Mouse (Mus musculus) lung, embryonic 16.5 days (tissue): ENCODE data around the gene Lsm4. TPM values are rescaled to one million over a fixed set of nuclear protein-coding genes. Genes with fewer than 3 reads are reported as not detected.

Experiments used
- ATAC-seq: fragments of 200-750 bp; cut with Nextera tagmentation; 2 replicates; pipeline ENCODE4 v1.8.0; 2017; ENCODE audit warnings: low read depth, mild to moderate bottlenecking, moderate library complexity
- H3K27ac ChIP-seq: fragments of 300-500 bp; sonication (generic); 2 replicates; pipeline ENCODE4 v1.5.1; 2014; ENCODE audit warnings: mild to moderate bottlenecking, control low read depth, low read length
- H3K27me3 ChIP-seq: fragments of 300-500 bp; sonication (generic); 2 replicates; pipeline ENCODE4 v1.6.1; 2014; ENCODE audit warnings: low read depth, low read length, mixed read lengths; ENCODE audit not compliant: control insufficient read depth, insufficient read depth
- H3K36me3 ChIP-seq: fragments of 300-500 bp; sonication (generic); 2 replicates; pipeline ENCODE4 v1.6.1; 2014; ENCODE audit warnings: low read length; ENCODE audit not compliant: control insufficient read depth, insufficient read depth
- H3K4me1 ChIP-seq: fragments of 300-500 bp; sonication (generic); replicated peaks from 2 replicates; pipeline ENCODE4 v1.6.1; 2014; ENCODE audit warnings: low read length, mixed read lengths; ENCODE audit not compliant: control insufficient read depth, insufficient read depth
- H3K4me2 ChIP-seq: fragments of 300-500 bp; sonication (generic); 2 replicates; pipeline ENCODE4 v1.6.1; 2014; ENCODE audit warnings: low read depth, low read length, control low read depth
- H3K4me3 ChIP-seq: fragments of 300-500 bp; sonication (generic); 2 replicates; pipeline ENCODE4 v1.5.1; 2014; ENCODE audit warnings: mild to moderate bottlenecking, low read length, control low read depth
- H3K9ac ChIP-seq: fragments of 300-500 bp; sonication (generic); 2 replicates; pipeline ENCODE4 v1.6.1; 2014; ENCODE audit warnings: low read length, control low read depth
- H3K9me3 ChIP-seq: fragments of 300-500 bp; sonication (generic); 2 replicates; pipeline ENCODE4 v1.6.1; 2016; ENCODE audit warnings: low read length; ENCODE audit not compliant: control insufficient read depth
- WGBS: fragments of 180-500 bp; shearing (Covaris S2); extraction: QIAGEN DNeasy Blood & Tissue Kit; methylation state at CpG from one replicate; pipeline ENCODE4 v1.1.7; 2014; 5-methylcytosine and 5-hydroxymethylcytosine counted together
- polyA plus RNA-seq: library from polyadenylated mRNA; unstranded; fragments of >200 nt; fragmentation: Nextera tagmentation; extraction: Ambion mirVana; gene quantifications from 2 replicates; pipeline ENCODE4 v1.2.1, GENCODE M21; 2015

The Lsm4 gene
- polyA plus RNA-seq, 1 experiment from 2014 or later, result 214 TPM

GRCm38 (mm10) chr8:70634066-70634465, 39.0 kb upstream of the Lsm4 start:
- ATAC-seq, result no peak

DNA sequence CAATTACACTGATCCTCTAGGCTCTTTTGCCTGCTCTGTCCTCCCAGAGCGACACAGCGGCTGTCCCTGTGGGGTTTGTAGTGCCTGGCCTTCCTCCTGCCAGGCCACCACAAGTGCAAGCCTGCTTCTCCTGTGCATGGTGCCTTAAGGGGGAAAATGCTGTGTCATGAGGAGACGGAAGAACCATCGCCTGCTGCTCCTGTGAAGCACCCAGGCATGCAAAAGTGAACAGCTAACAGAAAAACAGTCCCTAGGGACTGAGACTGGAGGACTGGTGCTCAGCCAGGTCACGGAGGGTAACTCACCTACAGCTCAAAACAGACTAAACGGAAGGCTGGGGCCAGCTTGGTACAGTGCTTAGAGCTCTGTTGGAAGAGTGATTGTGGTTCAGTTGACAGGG, 37.5 kb upstream of the Lsm4 start:
- Histone ChIP-seq H3K4me2 (no peak overlapping the region), H3K9me3 (no peaks in the 10 kb centered on the region), H3K4me1 (peaks cover 17% of the 10 kb centered on the region), H3K4me3 (no peak overlapping the region), H3K36me3 (no peaks in the 10 kb centered on the region), H3K9ac (no peak overlapping the region), H3K27ac (no peak overlapping the region), H3K27me3 (no peaks in the 10 kb centered on the region)
- ATAC-seq, result no peak
- 77% methylated on average over 6 of the region's 6 CpGs for WGBS

More at GRCm38 (mm10) chr8:70634066-70634465, 39.0 kb upstream of the Lsm4 start:
- no peak overlapping the region for H3K4me3 ChIP-seq
- H3K4me2 ChIP-seq, result no peak overlapping the region
- no peak overlapping the region for H3K27ac ChIP-seq
- no peaks in the 10 kb centered on the region for H3K9me3 ChIP-seq
- H3K9ac ChIP-seq, result peak overlapping the region; percentile 39; the same call in 1 of the 2 replicates
- WGBS, result 29% methylated on average over 6 of the region's 6 CpGs
- H3K36me3 ChIP-seq, result no peaks in the 10 kb centered on the region
- H3K4me1 ChIP-seq, result peaks cover 23% of the 10 kb centered on the region
- no peaks in the 10 kb centered on the region for H3K27me3 ChIP-seq

DNA sequence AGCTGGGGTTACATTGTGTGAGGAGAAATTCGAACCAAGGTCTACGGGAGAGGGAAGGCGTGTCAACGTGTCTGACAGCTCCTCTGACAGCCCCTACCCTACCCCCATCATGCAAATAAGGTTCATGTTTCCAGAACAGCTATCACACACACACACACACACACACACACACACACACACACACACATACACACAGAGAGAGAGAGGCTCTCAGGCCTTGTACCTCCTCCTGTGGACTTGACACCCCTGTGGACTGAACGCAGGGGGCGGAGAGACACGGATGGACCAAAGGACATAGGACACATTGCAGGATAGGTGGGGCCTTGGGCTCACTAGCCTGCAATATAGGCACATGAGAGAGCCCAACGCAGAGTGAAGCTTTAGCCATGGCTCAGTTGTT, 36.2 kb upstream of the Lsm4 start:
- Histone ChIP-seq H3K36me3 (no peaks in the 10 kb centered on the region), H3K4me3 (no peak overlapping the region), H3K4me1 (peaks cover 7% of the 10 kb centered on the region), H3K9ac (no peak overlapping the region), H3K4me2 (no peak overlapping the region), H3K27me3 (no peaks in the 10 kb centered on the region), H3K9me3 (no peaks in the 10 kb centered on the region), H3K27ac (no peak overlapping the region)
- no peak for ATAC-seq
- 53% methylated on average over 8 of the region's 8 CpGs for WGBS

GRCm38 (mm10) chr8:70638752-70639151, 34.3 kb upstream of the Lsm4 start:
- H3K9me3 ChIP-seq, result no peaks in the 10 kb centered on the region
- H3K9ac ChIP-seq, result no peak overlapping the region
- H3K36me3 ChIP-seq, result no peaks in the 10 kb centered on the region
- no peak overlapping the region for H3K4me2 ChIP-seq
- no peak overlapping the region for H3K4me3 ChIP-seq
- 59% methylated on average over 9 of the region's 9 CpGs for WGBS
- ATAC-seq, result no peak
- H3K27me3 ChIP-seq, result no peaks in the 10 kb centered on the region
- H3K4me1 ChIP-seq, result peaks cover 7% of the 10 kb centered on the region
- no peak overlapping the region for H3K27ac ChIP-seq

- Histone ChIP-seq H3K9ac (no peak overlapping the region), H3K27me3 (no peaks in the 10 kb centered on the region), H3K36me3 (no peaks in the 10 kb centered on the region), H3K4me2 (no peak overlapping the region), H3K4me3 (no peak overlapping the region), H3K4me1 (peaks cover 24% of the 10 kb centered on the region), H3K9me3 (no peaks in the 10 kb centered on the region), H3K27ac (no peak overlapping the region)
- WGBS, result 70% methylated on average over 3 of the region's 3 CpGs
- ATAC-seq, result no peak
These were observed 30.0 kb upstream of the Lsm4 start for GRCm38 (mm10) chr8:70643019-70643418.

DNA sequence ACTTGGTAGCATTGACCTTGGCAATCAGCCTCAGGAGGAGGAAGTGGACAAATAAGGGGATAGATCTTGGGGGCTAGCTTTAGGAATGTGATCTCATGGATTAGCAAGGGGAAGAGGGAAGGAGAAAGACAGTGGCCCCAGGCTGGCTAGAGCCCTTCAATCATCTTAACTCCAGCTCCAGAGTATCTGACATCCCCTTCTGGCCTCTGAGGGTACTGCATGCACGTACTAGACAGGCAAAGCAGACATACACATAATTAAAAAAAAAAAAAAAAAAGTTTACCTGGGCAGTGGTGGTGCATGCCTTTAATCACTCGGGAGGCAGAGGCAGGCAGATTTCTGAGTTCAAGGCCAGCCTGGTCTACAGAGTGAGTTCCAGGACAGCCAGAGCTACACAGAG, 29.0 kb upstream of the Lsm4 start:
- WGBS, result 88% methylated on average over 2 of the region's 2 CpGs
- ATAC-seq, result no peak
- H3K27me3 ChIP-seq, result no peaks in the 10 kb centered on the region
- no peak overlapping the region for H3K4me2 ChIP-seq
- no peak overlapping the region for H3K9ac ChIP-seq
- no peak overlapping the region for H3K4me3 ChIP-seq
- no peak overlapping the region for H3K27ac ChIP-seq
- H3K36me3 ChIP-seq, result no peaks in the 10 kb centered on the region
- no peaks in the 10 kb centered on the region for H3K9me3 ChIP-seq
- H3K4me1 ChIP-seq, result peaks cover 28% of the 10 kb centered on the region

DNA sequence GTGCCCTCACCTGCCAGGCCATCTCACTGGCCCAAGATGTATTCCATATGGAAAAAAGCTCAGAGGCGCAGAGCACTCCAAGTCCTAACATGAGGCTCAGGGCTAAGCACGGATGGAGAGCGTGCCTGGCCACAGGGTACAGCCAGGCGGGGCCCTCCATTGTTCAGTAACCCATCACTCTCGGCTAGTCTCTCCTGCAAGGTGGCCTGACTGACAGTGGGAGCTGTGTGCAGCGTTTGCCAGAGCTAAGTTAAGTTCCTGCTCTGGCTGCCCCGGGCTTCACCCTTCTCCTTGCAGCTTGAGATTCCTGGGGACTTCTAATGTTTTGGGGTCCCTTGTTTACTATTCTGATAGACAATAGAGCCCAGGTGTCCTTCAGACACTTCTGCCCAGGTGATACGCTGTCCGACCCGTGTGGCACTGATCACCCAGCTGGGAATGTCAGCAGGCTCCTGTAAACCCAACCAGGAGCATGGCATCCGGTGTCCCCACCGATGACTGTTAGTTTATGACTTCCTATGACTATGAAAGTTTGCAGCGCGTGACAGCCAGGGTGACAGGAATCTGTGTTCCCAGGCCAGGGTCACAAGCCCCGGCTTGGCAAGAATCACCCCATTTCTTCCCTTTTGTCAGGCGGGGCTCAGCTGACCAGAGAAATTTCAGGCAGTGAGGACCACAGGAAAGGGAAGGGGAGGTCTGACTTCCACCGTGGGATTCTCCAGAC, 27.4 kb upstream of the Lsm4 start:
- H3K27ac ChIP-seq, result no peak overlapping the region
- no peak for ATAC-seq
- H3K4me1 ChIP-seq, result peaks cover 41% of the 10 kb centered on the region

GRCm38 (mm10) chr8:70646369-70646768, 26.7 kb upstream of the Lsm4 start:
- peaks cover 7% of the 10 kb centered on the region for H3K36me3 ChIP-seq
- no peaks in the 10 kb centered on the region for H3K9me3 ChIP-seq
- H3K4me3 ChIP-seq, result no peak overlapping the region
- H3K27me3 ChIP-seq, result no peaks in the 10 kb centered on the region
- no peak overlapping the region for H3K9ac ChIP-seq
- 82% methylated on average over 6 of the region's 6 CpGs for WGBS
- no peak for ATAC-seq
- peaks cover 41% of the 10 kb centered on the region for H3K4me1 ChIP-seq
- no peak overlapping the region for H3K27ac ChIP-seq
- no peak overlapping the region for H3K4me2 ChIP-seq

More for the DNA sequence above, 27.4 kb upstream of the Lsm4 start:
- H3K4me2 ChIP-seq, result no peak overlapping the region
- no peak overlapping the region for H3K4me3 ChIP-seq
- 41% methylated on average over 17 of the region's 17 CpGs for WGBS
- peaks cover 4% of the 10 kb centered on the region; the same call in 1 of the 2 replicates for H3K36me3 ChIP-seq
- H3K27me3 ChIP-seq, result no peaks in the 10 kb centered on the region
- H3K9ac ChIP-seq, result peak overlapping the region; percentile 25; the same call in 1 of the 2 replicates
- no peaks in the 10 kb centered on the region for H3K9me3 ChIP-seq

- Histone ChIP-seq H3K9me3 (no peaks in the 10 kb centered on the region), H3K27ac (no peak overlapping the region), H3K27me3 (no peaks in the 10 kb centered on the region), H3K4me1 (peaks cover 41% of the 10 kb centered on the region), H3K9ac (no peak overlapping the region), H3K36me3 (peaks cover 9% of the 10 kb centered on the region), H3K4me3 (no peak overlapping the region), H3K4me2 (no peak overlapping the region)
- no peak for ATAC-seq
These were observed 26.3 kb upstream of the Lsm4 start for GRCm38 (mm10) chr8:70646775-70647174.
